Mouse (Mus musculus) cerebellum, adult 2 months (tissue): Measurements from ENCODE around the gene Cd47. TPM values are rescaled to one million over a fixed set of nuclear protein-coding genes. Genes with fewer than 3 reads are reported as not detected.

Experiments used
- DNase-seq, 2 experiments: peaks; one replicate each; pipeline ENCODE4 v3.0.0; 2021
- H3K27ac ChIP-seq: fragments of 200-500 bp; 2 replicates; pipeline ENCODE4 v1.5.1; 2012; ENCODE audit warnings: low read length, control low read depth, inconsistent platforms; ENCODE audit not compliant: insufficient read depth
- H3K27me3 ChIP-seq: fragments of 200-500 bp; 2 replicates; pipeline ENCODE4 v1.6.1; 2012; ENCODE audit warnings: inconsistent platforms, mild to moderate bottlenecking, low read length, moderate library complexity; ENCODE audit not compliant: control insufficient read depth, insufficient read depth
- H3K4me1 ChIP-seq: fragments of 200-500 bp; 2 replicates; pipeline ENCODE4 v1.6.1; 2011; ENCODE audit warnings: low read length; ENCODE audit not compliant: control insufficient read depth, insufficient read depth
- H3K4me3 ChIP-seq: fragments of 200-500 bp; replicated peaks from 2 replicates; pipeline ENCODE3; 2011; ENCODE audit warnings: mild to moderate bottlenecking, low read depth, low read length, control low read depth; ENCODE audit not compliant: insufficient read depth
- CTCF ChIP-seq: fragments of 200-500 bp; IDR thresholded peaks from 2 replicates; pipeline ENCODE4 v1.5.1; 2011; ENCODE audit warnings: low read depth, mild to moderate bottlenecking, control low read depth, low read length, moderate library complexity, borderline replicate concordance; ENCODE audit not compliant: insufficient read depth
- POLR2A ChIP-seq: fragments of 200-500 bp; IDR thresholded peaks from 2 replicates; pipeline ENCODE4 v1.6.1; 2011; ENCODE audit warnings: low read length, control low read depth, borderline replicate concordance; ENCODE audit not compliant: insufficient read depth
- WGBS: fragments of 180-500 bp; shearing (Covaris S2); methylation state at CpG from one replicate; pipeline ENCODE4 v1.1.7; 2018; 5-methylcytosine and 5-hydroxymethylcytosine counted together
- polyA plus RNA-seq: library from polyadenylated mRNA; depleted of rRNA; stranded (reverse); fragments of >200 nt; gene quantifications from 2 replicates; pipeline ENCODE4 v1.2.3, GENCODE M21; 2012

The Cd47 gene
- polyA plus RNA-seq, 1 experiment, result 123 TPM

- Histone ChIP-seq H3K27ac (no peak overlapping the region), H3K27me3 (no peaks in the 10 kb centered on the region), H3K4me1 (peaks cover 4% of the 10 kb centered on the region; the same call in 1 of the 2 replicates), H3K4me3 (no peak overlapping the region)
- no peak for TF ChIP-seq CTCF
- DNase-seq, result no peak
- 67% methylated on average over 7 of the region's 7 CpGs for WGBS
These were observed 7.1 kb downstream of the Cd47 start for GRCm38 (mm10) chr16:49807419-49807841.

- no peak for TF ChIP-seq CTCF
- TF ChIP-seq POLR2A, result no peak
- 57% methylated on average over 18 of the region's 18 CpGs for WGBS
- Histone ChIP-seq H3K27me3 (no peaks in the 10 kb centered on the region), H3K27ac (no peak overlapping the region), H3K4me3 (no peak overlapping the region), H3K4me1 (peaks cover 4% of the 10 kb centered on the region; the same call in 1 of the 2 replicates)
- peak; percentile 38 to 62 for DNase-seq
These were observed 7.6 kb downstream of the Cd47 start for GRCm38 (mm10) chr16:49807862-49808430.

GRCm38 (mm10) chr16:49811897-49812296 is 11.6 kb downstream of the Cd47 start:
- H3K27me3 ChIP-seq, result no peaks in the 10 kb centered on the region
- H3K27ac ChIP-seq, result no peak overlapping the region
- TF ChIP-seq POLR2A (no peak), CTCF (no peak)
- peaks cover 4% of the 10 kb centered on the region; the same call in 1 of the 2 replicates for H3K4me1 ChIP-seq
- H3K4me3 ChIP-seq, result no peak overlapping the region
- WGBS, result 89% methylated on average over 2 of the region's 2 CpGs
- no peak for DNase-seq

GRCm38 (mm10) chr16:49812821-49813616 is 12.7 kb downstream of the Cd47 start:
- no peak for TF ChIP-seq CTCF
- no peak for TF ChIP-seq POLR2A
- H3K4me3 ChIP-seq, result no peak overlapping the region
- H3K27me3 ChIP-seq, result no peaks in the 10 kb centered on the region
- H3K27ac ChIP-seq, result no peak overlapping the region
- WGBS, result 30% methylated on average over 10 of the region's 10 CpGs
- H3K4me1 ChIP-seq, result peaks cover 2% of the 10 kb centered on the region; the same call in 1 of the 2 replicates
- DNase-seq, result peak in 1 of 2 experiments; percentile 63

- TF ChIP-seq POLR2A, result no peak
- TF ChIP-seq CTCF, result no peak
- 83% methylated on average over 4 of the region's 4 CpGs for WGBS
- Histone ChIP-seq H3K27ac (no peak overlapping the region), H3K4me1 (no peaks in the 10 kb centered on the region), H3K4me3 (no peak overlapping the region), H3K27me3 (no peaks in the 10 kb centered on the region)
- no peak for DNase-seq
These were observed 14.1 kb downstream of the Cd47 start for GRCm38 (mm10) chr16:49814419-49814818.

GRCm38 (mm10) chr16:49816889-49817288 is 16.6 kb downstream of the Cd47 start:
- H3K27me3 ChIP-seq, result no peaks in the 10 kb centered on the region
- H3K27ac ChIP-seq, result no peak overlapping the region
- TF ChIP-seq CTCF (no peak), POLR2A (no peak)
- H3K4me3 ChIP-seq, result no peak overlapping the region
- DNase-seq, result no peak
- 95% methylated on average over 3 of the region's 3 CpGs for WGBS
- H3K4me1 ChIP-seq, result no peaks in the 10 kb centered on the region

- WGBS, result 91% methylated on average over 5 of the region's 5 CpGs
These were observed 17.8 kb downstream of the Cd47 start for GRCm38 (mm10) chr16:49818146-49818545.

GRCm38 (mm10) chr16:49818627-49819026 is 18.3 kb downstream of the Cd47 start:
- Histone ChIP-seq H3K4me3 (no peak overlapping the region), H3K27ac (no peak overlapping the region), H3K27me3 (no peaks in the 10 kb centered on the region), H3K4me1 (no peaks in the 10 kb centered on the region)
- DNase-seq, result no peak
- WGBS, result 93% methylated on average over 6 of the region's 6 CpGs
- TF ChIP-seq POLR2A, result no peak

More at GRCm38 (mm10) chr16:49818146-49818545, 17.8 kb downstream of the Cd47 start:
- TF ChIP-seq CTCF (no peak), POLR2A (no peak)
- Histone ChIP-seq H3K4me1 (no peaks in the 10 kb centered on the region), H3K27ac (no peak overlapping the region), H3K27me3 (no peaks in the 10 kb centered on the region), H3K4me3 (no peak overlapping the region)
- no peak for DNase-seq
